Mouse (Mus musculus) bone marrow macrophage, adult 2 months (primary cell): ENCODE data around the gene Hcrtr1.

Source experiments
- CTCF ChIP-seq: IDR thresholded peaks from 2 replicates; pipeline ENCODE4 v1.5.1; 2012; ENCODE audit warnings: low read depth, mild to moderate bottlenecking, low read length, moderate library complexity
- POLR2A ChIP-seq: IDR thresholded peaks from 2 replicates; pipeline ENCODE4 v1.6.1; 2012; ENCODE audit warnings: mild to moderate bottlenecking, low read depth, low read length, borderline replicate concordance

DNA sequence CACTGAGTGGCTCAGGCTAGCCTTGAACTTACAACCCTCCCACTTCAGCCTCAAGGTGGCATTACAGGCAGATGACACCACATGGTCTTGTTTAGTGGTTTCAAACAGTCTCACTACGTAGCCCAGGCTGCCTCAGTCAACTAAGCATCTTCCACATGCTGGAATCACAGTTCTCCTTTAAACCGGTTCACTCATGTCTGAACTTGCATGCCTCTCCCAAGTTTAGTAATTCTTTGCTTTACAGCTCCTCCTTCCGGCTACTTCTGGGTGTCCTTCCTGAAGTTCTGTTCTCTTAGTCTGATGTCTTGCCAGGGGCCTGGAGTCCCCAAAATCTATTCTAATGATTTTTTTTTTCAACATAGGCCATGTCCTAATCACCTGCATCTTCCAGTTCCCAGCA, 15.1 kb upstream of the Hcrtr1 start:
- TF ChIP-seq POLR2A: no peak
- TF ChIP-seq CTCF: no peak
